Mouse (Mus musculus) testis, adult 2 months (tissue): ENCODE measurements around the gene Kat5.

Experiments
- CTCF ChIP-seq: fragments of 200-500 bp; IDR thresholded peaks from 2 replicates; pipeline ENCODE4 v1.5.1; 2012; ENCODE audit warnings: low read depth, mild to moderate bottlenecking, inconsistent platforms, low read length, moderate library complexity; ENCODE audit not compliant: control insufficient read depth, insufficient read depth, insufficient replicate concordance
- POLR2A ChIP-seq: fragments of 200-500 bp; IDR thresholded peaks from 2 replicates; pipeline ENCODE4 v1.6.1; 2012; ENCODE audit warnings: low read depth, mild to moderate bottlenecking, inconsistent platforms, low read length, moderate library complexity; ENCODE audit not compliant: control insufficient read depth

DNA sequence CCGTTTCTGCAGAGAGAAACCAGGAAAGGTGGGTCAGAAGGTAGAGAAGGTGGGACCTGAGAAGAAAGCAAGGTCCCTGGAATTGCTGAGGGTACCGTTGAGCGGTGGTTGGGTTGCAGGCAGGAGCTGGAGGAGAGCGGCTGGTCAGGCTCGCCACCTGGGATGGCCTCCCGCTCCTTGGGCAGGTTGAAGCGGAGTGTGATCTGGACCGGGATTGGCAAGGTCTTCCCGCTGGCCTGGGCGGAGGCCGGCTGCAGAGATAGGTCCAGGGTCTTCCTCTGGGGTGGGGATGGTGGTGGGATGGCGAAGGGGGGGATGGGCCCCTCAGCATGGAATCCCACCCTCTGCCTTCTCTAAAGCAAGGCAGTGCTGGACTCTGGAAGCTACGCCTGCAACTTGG is 1.3 kb downstream of the Kat5 start:
- TF ChIP-seq CTCF (no peak), POLR2A (no peak)
